Mouse (Mus musculus): ENCODE measurements around the gene Fryl. TPM values are rescaled to one million over a fixed set of nuclear protein-coding genes. Genes with fewer than 3 reads are reported as not detected.

Gene Fryl
- polyA plus RNA-seq, 1 experiment from 2014 or later, result 23.3 TPM

- 67% methylated on average over 4 of the region's 4 CpGs for whole genome bisulfite sequencing
- Histone ChIP-seq H3K27me3 (no peaks in the 10 kb centered on the region), H3K9ac (replicated peaks) (no peak overlapping the region), H3K36me3 (no peaks in the 10 kb centered on the region), H3K9me3 (no peaks in the 10 kb centered on the region), H3K27ac (no peak overlapping the region), H3K4me2 (no peak overlapping the region), H3K4me1 (replicated peaks) (peaks cover 9% of the 10 kb centered on the region), H3K4me3 (replicated peaks) (no peak overlapping the region)
- ATAC-seq (ENCODE audit: insufficient number of reproducible peaks, insufficient read depth, low FRiP score, low TSS enrichment, low read depth), result no peak
These were observed 24.1 kb upstream of the Fryl start for GRCm38 (mm10) chr5:73280567-73280850.

DNA sequence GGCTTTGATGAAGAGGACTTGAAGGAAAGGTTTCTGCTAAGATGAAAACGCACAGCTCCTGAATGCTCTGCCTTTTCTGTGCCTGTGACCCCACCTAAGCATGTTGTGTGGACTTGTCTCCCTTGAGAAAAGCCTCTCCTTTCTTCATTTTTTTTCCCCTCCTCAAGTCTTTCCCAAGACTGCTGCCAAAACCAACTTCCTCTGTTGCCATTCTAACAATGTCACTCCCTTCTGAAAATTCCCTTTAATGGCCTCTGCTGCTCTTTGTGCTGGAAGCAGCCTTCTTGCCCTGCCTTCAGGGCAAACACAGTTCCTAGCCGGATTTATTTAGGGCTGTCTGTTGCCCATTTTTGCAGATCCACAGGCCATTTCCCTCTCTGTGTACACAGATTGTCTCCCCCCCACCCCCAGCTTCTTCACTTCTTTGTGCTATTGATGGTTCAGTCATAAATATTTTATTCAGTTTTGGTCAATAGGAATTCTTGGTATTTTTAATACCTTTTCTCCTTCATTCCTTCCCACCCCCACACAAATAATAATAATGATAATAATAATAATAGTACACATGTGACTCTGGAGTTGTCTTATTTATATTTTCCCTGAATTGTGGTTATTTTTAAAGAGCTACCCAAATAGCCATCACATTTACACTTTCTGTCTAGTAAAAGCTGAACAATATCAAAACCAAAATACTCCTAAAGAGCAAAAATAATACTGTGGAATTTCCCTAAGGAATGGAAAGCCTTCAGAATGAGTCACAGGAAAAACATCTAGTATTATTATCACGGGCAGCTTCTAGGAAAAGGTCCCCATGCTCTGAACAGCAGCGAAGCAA lies 23.5 kb upstream of the Fryl start:
- WGBS, result 55% methylated on average over 4 of the region's 4 CpGs
- Histone ChIP-seq H3K9me3 (no peaks in the 10 kb centered on the region), H3K27me3 (no peaks in the 10 kb centered on the region), H3K27ac (no peak overlapping the region; the same call in 1 of the 2 replicates), H3K36me3 (no peaks in the 10 kb centered on the region), H3K4me2 (no peak overlapping the region), H3K4me3 (replicated peaks) (no peak overlapping the region), H3K4me1 (replicated peaks) (peaks cover 9% of the 10 kb centered on the region), H3K9ac (replicated peaks) (no peak overlapping the region)
- no peak for ATAC-seq (ENCODE audit: insufficient number of reproducible peaks, insufficient read depth, low FRiP score, low TSS enrichment, low read depth)

DNA sequence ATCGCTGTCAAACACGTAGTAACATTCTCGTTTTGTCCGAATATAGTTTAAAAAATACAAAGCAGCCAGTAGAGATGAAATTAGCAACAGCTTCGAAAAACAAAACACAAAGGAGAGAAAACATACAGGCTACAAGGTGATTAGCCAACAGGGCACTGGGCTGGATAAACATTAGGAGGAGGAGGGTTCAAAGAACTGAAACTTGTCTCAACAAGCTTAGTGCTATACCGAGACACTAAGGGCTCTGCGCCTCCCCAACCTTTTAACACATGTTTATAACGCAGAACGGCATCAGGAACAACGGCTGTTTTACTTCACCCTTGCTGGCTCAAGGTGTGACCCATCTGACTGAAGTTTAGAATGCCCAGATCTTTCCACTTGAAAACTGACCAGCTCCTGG lies 22.8 kb upstream of the Fryl start:
- Histone ChIP-seq H3K27ac (no peak overlapping the region; the same call in 1 of the 2 replicates), H3K4me2 (no peak overlapping the region), H3K9ac (replicated peaks) (no peak overlapping the region), H3K9me3 (no peaks in the 10 kb centered on the region), H3K4me3 (replicated peaks) (no peak overlapping the region), H3K36me3 (no peaks in the 10 kb centered on the region), H3K27me3 (no peaks in the 10 kb centered on the region), H3K4me1 (replicated peaks) (peaks cover 9% of the 10 kb centered on the region)
- ATAC-seq (ENCODE audit: insufficient number of reproducible peaks, insufficient read depth, low FRiP score, low TSS enrichment, low read depth), result no peak
- 49% methylated on average over 10 of the region's 10 CpGs for WGBS

GRCm38 (mm10) chr5:73274941-73275340 lies 18.5 kb upstream of the Fryl start:
- H3K9ac ChIP-seq (replicated peaks), result no peak overlapping the region
- WGBS, result 75% methylated on average over 2 of the region's 2 CpGs
- no peak overlapping the region for H3K4me3 ChIP-seq (replicated peaks)
- H3K27ac ChIP-seq, result no peak overlapping the region
- H3K36me3 ChIP-seq, result no peaks in the 10 kb centered on the region
- H3K9me3 ChIP-seq, result no peaks in the 10 kb centered on the region
- no peak for ATAC-seq (ENCODE audit: insufficient number of reproducible peaks, insufficient read depth, low FRiP score, low TSS enrichment, low read depth)
- H3K4me2 ChIP-seq, result no peak overlapping the region
- H3K4me1 ChIP-seq (replicated peaks), result peaks cover 8% of the 10 kb centered on the region
- H3K27me3 ChIP-seq, result no peaks in the 10 kb centered on the region

GRCm38 (mm10) chr5:73273171-73273570 lies 16.8 kb upstream of the Fryl start:
- H3K4me3 ChIP-seq (replicated peaks), result no peak overlapping the region
- H3K4me2 ChIP-seq, result no peak overlapping the region
- H3K9me3 ChIP-seq, result no peaks in the 10 kb centered on the region
- no peak for ATAC-seq (ENCODE audit: insufficient number of reproducible peaks, insufficient read depth, low FRiP score, low TSS enrichment, low read depth)
- H3K4me1 ChIP-seq (replicated peaks), result no peaks in the 10 kb centered on the region
- WGBS, result 78% methylated on average over 4 of the region's 4 CpGs
- no peak overlapping the region for H3K27ac ChIP-seq
- no peak overlapping the region for H3K9ac ChIP-seq (replicated peaks)
- no peaks in the 10 kb centered on the region for H3K36me3 ChIP-seq
- H3K27me3 ChIP-seq, result no peaks in the 10 kb centered on the region

- Histone ChIP-seq H3K27me3 (no peaks in the 10 kb centered on the region), H3K27ac (no peak overlapping the region), H3K9ac (replicated peaks) (no peak overlapping the region), H3K4me2 (no peak overlapping the region), H3K4me3 (replicated peaks) (no peak overlapping the region), H3K9me3 (peaks cover 7% of the 10 kb centered on the region; the same call in 1 of the 2 replicates), H3K4me1 (replicated peaks) (peaks cover 3% of the 10 kb centered on the region; the same call in 1 of the 2 replicates), H3K36me3 (no peaks in the 10 kb centered on the region)
- ATAC-seq (ENCODE audit: insufficient number of reproducible peaks, insufficient read depth, low FRiP score, low TSS enrichment, low read depth), result no peak
- WGBS, result 76% methylated on average over 6 of the region's 6 CpGs
These were observed 14.2 kb upstream of the Fryl start for GRCm38 (mm10) chr5:73270612-73271011.

- 85% methylated on average over 11 of the region's 11 CpGs for WGBS
- H3K4me3 ChIP-seq (replicated peaks), result no peak overlapping the region
- no peak overlapping the region for H3K27ac ChIP-seq
- H3K4me2 ChIP-seq, result no peak overlapping the region
- no peaks in the 10 kb centered on the region for H3K27me3 ChIP-seq
- H3K9me3 ChIP-seq, result peaks cover 7% of the 10 kb centered on the region; the same call in 1 of the 2 replicates
- H3K9ac ChIP-seq (replicated peaks), result no peak overlapping the region
- ATAC-seq (ENCODE audit: insufficient number of reproducible peaks, insufficient read depth, low FRiP score, low TSS enrichment, low read depth), result no peak
- H3K4me1 ChIP-seq (replicated peaks), result peaks cover 7% of the 10 kb centered on the region; the same call in 1 of the 2 replicates
- no peaks in the 10 kb centered on the region for H3K36me3 ChIP-seq
These were observed 12.3 kb upstream of the Fryl start for GRCm38 (mm10) chr5:73268636-73269213.

- Histone ChIP-seq H3K4me3 (replicated peaks) (no peak overlapping the region), H3K9me3 (peaks cover 7% of the 10 kb centered on the region; the same call in 1 of the 2 replicates), H3K4me1 (replicated peaks) (peaks cover 7% of the 10 kb centered on the region; the same call in 1 of the 2 replicates), H3K9ac (replicated peaks) (no peak overlapping the region), H3K4me2 (no peak overlapping the region), H3K27ac (peak overlapping the region; percentile 41; the same call in 1 of the 2 replicates), H3K36me3 (no peaks in the 10 kb centered on the region), H3K27me3 (no peaks in the 10 kb centered on the region)
- 14% methylated on average over 5 of the region's 5 CpGs for WGBS
- no peak for ATAC-seq (ENCODE audit: insufficient number of reproducible peaks, insufficient read depth, low FRiP score, low TSS enrichment, low read depth)
These were observed 9.0 kb upstream of the Fryl start for GRCm38 (mm10) chr5:73265460-73265859.

GRCm38 (mm10) chr5:73264122-73264521 lies 7.7 kb upstream of the Fryl start:
- WGBS, result 85% methylated on average over 3 of the region's 5 CpGs
- no peaks in the 10 kb centered on the region for H3K36me3 ChIP-seq

DNA sequence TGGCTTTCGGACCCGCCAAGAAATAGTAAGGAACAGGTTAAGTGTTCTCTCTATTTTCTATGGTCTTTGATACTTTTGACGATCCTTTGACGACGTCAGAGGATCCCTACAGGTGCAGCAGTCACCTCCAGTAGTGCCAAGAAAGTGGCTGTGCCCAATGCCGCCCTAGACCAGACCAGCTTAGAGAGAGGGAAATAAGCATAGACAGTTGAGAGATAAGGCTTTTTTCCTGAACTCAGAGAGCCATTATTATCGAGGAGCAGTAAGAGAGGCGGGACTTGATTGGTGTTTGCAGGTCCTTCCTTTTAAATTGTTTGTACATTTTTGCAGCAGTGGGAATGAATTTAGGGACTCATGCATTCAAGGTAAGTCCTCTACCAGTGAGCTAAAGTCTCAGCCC lies 1.3 kb upstream of the Fryl start:
- H3K4me1 ChIP-seq (replicated peaks), result peaks cover 20% of the 10 kb centered on the region
- H3K9ac ChIP-seq (replicated peaks), result no peak overlapping the region
- ATAC-seq (ENCODE audit: insufficient number of reproducible peaks, insufficient read depth, low FRiP score, low TSS enrichment, low read depth), result no peak
- H3K4me3 ChIP-seq (replicated peaks), result 0 out of 2 replicates have a peak overlapping the region, but pooled peaks have one; percentile 93
- H3K9me3 ChIP-seq, result no peaks in the 10 kb centered on the region
- no peak overlapping the region for H3K27ac ChIP-seq
- H3K36me3 ChIP-seq, result no peaks in the 10 kb centered on the region
- 57% methylated on average over 8 of the region's 8 CpGs for WGBS
- H3K4me2 ChIP-seq, result peak overlapping the region; percentile 73
- no peaks in the 10 kb centered on the region for H3K27me3 ChIP-seq

More at GRCm38 (mm10) chr5:73264122-73264521, 7.7 kb upstream of the Fryl start:
- no peaks in the 10 kb centered on the region for H3K27me3 ChIP-seq
- no peak overlapping the region for H3K27ac ChIP-seq
- peaks cover 7% of the 10 kb centered on the region; the same call in 1 of the 2 replicates for H3K4me1 ChIP-seq (replicated peaks)
- no peak for ATAC-seq (ENCODE audit: insufficient number of reproducible peaks, insufficient read depth, low FRiP score, low TSS enrichment, low read depth)
- no peak overlapping the region for H3K4me3 ChIP-seq (replicated peaks)
- H3K9ac ChIP-seq (replicated peaks), result no peak overlapping the region
- H3K9me3 ChIP-seq, result peaks cover 7% of the 10 kb centered on the region; the same call in 1 of the 2 replicates
- H3K4me2 ChIP-seq, result no peak overlapping the region

GRCm38 (mm10) chr5:73257096-73257495 lies 677 bp upstream of the Fryl start:
- Histone ChIP-seq H3K27me3 (no peaks in the 10 kb centered on the region), H3K36me3 (no peaks in the 10 kb centered on the region), H3K9me3 (no peaks in the 10 kb centered on the region), H3K4me1 (replicated peaks) (peaks cover 22% of the 10 kb centered on the region), H3K4me3 (replicated peaks) (peak overlapping the region; percentile 93), H3K4me2 (peak overlapping the region; percentile 73), H3K9ac (replicated peaks) (no peak overlapping the region), H3K27ac (no peak overlapping the region)
- peak; percentile 5; the same call in 1 of the 2 replicates for ATAC-seq (ENCODE audit: insufficient number of reproducible peaks, insufficient read depth, low FRiP score, low TSS enrichment, low read depth)
- 5% methylated on average over 11 of the region's 11 CpGs for WGBS
